Mouse (Mus musculus): ENCODE measurements around the gene Fyn.

Gene Fyn

DNA sequence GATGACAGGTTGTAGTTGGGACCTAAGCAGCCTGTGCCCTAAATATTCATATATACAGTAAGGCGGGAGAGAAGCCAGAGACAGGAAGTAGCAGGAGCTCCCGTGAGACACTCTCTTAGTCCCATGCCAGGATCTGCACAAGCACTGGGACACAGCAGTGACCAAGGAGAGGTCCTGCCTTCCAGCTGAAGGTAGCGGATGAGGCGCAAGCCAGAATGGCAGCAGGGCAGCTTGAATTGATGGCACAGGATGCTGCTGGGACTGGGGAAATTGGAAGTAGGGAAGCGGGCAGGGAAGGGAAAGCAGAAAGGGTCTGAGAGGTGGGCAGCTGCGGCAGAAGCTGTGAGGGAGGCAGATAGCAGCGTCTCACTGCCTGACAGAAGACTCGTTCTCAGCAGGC lies 81.7 kb downstream of the Fyn start:
- no peak for DNase-seq

DNA sequence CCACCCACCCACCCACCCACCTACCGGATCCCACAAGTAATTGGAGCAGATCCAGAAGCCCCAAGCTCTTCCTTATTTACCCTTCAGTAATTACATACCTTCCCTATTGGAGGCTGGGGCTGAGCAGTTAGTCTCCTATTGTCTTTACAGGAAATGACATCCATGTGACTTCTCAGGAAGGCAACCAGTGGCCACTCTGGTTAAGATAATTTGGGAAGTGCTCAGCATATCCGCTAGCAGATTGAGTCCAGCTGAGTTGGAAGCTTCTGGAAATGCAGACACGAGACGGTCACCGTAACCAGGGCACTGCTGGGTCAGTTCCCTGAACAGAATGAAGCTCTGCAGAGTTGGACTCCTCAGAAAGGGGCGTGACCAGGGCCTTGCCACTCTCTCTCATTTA lies 82.4 kb downstream of the Fyn start:
- DNase-seq: peak; percentile 20

DNA sequence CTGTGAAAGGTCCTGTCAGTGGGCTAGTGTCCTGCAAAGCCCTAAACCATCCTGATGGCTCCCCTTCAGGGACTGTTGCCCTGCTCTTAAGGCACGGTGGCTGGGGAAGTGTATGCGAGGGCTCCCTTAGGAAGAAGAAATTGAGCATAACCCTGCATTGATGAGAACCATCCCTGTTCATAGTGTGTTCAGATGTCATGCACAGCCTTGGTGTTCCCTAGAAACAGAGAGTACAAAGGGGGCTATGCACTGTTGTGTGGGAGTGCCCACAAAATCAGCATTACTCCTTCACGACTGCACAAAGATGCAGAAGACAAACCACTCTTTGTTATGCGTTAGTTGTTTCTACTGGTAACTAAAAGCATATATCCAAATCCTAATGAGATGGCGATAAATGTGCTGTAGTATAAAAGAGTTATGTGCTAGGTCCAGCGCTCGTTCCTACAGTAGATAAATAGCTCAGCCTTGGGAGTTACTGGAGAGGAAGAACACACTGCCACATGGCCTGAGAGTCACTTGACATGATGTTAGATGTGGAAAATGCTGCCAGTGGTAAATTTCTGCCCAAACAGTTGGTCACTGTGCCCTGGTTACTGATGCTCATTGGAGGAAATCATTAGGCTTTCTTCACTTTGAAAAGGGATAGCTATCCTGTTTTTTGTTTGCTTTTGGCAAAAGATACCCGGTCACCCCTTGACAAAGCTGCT lies 83.4 kb downstream of the Fyn start:
- no peak for DNase-seq

DNA sequence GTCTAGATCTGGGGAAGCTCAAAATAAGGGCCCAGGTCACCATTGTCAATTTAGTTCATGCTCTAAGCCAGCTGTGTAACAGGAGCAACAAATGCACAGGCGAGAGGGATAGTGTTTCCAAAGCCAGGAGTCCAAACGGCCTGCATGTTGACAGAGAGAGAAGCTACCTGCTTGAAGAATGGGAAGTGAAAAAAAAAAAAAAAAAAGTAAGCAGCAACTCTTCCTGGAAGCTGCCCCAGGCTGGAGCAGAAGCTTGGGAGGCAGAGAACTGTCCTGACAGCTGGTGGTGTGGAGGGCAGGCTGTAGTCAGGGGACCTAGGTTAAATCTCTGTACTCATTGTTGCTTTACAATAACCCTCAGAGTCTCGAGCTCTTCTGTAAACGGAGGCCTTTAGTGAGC lies 86.7 kb downstream of the Fyn start:
- DNase-seq: no peak

DNA sequence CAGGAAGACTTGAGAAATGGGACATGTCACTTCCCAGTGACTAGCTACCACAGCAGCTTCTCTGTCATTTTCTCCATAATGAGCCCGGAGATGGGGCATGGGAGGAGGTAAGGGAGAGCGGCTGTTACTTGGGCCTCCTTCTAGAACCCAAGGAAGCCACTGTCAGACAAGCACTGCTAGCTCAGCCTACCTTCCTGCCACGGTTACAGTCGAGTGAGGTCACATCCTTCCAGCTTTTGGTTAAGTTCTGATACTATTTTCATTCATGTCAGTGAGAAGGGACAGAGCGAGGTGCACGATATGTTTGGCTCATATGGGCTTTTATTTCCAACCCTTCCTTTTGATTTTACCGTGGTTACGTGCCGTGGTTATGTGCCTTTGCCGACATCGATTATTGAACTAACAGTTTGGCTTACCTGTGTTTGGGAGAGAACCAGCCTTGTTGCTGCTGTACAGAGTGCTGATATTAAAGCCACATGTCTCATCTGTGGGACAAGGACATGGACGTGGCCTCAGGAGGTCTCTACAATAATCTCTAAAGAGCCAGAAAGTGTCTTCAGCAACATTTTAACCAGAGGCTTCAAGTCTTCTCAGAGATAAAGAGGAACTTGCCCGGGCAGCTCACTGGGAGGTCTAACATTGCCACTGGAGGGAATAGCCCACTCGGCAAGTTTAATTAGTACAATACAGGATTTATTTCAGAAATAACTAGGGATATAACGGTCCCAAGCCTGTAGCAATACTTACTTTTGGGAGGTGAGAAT lies 87.4 kb downstream of the Fyn start:
- no peak for DNase-seq

DNA sequence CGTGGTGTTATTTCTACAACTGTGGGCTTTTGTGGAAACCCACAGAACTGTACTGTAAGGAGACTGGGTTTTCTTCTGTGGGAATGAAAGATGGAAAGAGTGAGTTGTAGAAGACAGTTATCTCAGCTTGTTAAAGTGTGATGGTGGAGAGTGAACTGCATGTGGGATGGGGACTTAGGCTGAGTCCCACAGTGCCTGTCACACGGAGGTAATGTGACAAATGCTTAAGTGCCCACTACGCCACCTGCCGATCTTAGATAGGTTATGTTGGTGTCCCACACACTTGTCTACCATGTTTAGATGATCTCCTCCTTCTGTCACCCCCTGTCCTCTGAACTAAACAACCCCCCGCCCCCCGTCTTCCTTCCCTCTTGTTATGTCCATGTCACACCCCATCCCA lies 88.1 kb downstream of the Fyn start:
- DNase-seq: no peak

DNA sequence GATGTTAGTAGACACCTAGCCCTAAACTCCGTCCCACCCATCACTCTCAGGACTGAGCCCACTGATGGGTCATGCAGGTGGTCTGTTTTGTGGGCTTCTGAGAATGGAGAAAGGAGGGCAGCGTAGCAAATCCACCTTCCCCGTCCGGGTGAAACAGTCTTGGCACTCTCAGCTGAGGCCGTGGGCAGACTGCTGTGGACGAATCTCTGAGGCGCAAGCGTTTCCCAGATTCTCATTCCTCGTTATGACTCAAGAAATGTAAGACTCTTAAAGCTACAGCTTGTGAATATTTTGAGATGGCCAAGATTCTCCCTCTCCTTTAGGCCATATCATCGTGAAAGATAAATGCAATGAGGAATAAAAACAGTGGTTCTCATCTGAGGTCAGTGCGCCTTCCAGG lies 88.6 kb downstream of the Fyn start:
- no peak for DNase-seq

DNA sequence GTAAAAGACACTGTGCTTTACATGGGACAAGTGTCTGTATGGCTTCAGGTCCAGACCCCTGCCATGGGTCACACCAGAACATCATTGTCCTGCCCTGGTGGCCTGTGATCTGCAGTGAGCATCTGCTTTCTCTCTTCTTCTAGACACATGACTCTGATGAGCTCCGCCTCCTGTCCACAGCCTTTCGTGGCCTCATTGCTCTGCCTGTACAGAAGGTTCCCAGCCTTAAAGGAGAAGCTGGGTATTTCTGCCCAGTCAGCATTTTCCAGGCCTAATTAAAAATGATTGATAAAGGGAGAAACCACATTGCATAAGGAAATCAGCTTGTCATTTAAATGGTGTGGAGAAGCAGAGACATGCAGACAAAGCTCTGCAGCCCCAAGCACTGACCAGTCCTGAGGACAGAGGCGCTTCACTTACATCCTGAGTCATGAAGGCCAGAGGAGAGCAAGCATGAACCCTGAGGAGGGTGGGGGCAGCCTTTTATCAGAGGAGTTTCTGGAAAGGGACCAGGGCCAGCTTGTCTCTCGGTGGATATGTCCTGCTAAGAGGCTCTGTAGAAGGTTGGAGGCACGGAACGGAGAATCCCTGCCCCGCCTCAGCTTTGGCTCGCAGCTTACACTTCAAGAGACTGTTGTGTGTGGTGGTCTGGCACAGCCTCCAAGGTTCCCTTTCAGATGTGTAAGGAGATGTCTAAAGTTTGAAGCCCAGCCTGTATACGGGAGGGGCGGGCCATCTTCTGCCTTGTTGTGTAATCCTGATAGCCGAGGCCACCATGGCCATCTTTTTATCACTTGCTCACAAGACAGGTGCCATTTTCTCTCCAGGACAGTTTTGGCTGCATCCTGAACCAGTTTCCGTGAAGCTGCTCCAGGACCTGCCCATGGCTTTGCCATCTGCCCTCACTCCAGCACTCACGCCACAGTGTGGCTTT lies 90.4 kb downstream of the Fyn start:
- no peak for DNase-seq

DNA sequence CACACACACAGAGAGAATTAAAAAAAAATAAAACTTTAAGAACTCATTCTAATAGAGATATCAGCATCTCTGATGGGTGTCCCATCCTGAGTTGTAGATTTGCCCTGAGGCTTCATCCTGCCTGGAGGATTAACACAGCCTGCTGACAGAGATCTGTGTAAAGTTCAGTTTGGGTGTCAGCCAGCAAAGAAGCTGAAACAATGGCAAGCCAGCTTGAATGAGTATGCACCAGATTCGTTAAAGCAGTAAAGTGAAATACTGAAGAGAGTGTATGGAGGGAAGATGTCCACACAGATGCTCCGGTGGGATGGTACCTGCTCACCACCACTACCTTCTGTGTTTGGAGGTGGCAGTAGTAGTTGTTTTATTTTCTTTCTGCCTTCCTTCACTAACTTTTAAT lies 92.0 kb downstream of the Fyn start:
- DNase-seq: no peak

DNA sequence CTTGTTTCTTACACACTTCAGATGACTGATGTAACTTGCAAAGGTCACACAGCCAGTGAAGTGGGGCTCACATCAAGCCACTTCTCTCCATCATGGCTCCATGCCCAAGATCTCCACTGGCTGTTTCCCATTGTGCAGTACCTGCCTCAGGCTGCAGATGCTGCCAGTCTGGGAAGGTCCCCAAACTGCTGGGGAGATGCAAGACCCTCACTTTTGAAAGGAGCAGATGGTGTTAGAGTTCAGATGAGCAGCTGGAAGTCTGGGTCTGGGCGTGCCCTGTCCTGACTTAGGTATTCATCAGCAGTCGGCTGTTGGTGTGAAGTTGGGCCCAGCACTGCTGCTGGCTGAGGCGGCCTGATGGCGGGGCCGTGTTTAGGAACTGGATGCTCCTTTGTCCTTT lies 93.3 kb downstream of the Fyn start:
- no peak for DNase-seq

DNA sequence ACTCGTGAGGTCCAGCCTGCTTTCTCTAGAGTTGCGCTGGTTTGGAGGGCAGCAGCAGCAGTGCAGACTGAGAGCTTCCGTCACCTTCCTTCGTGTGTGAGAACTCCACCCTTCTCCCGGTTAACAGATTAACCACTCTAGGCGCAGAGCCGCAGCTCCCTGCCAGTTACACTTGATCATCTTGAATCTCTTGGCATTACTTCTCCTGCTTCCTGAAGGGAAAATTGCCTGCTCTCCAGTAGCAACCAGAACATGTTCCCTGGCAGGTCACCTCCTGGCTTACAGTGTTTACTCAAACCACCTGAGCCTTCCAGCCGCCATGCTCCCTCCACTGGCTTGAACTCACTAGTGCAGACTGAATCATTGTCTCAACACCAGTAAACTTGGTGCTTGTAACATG lies 94.1 kb downstream of the Fyn start:
- peak; percentile 19 for DNase-seq

DNA sequence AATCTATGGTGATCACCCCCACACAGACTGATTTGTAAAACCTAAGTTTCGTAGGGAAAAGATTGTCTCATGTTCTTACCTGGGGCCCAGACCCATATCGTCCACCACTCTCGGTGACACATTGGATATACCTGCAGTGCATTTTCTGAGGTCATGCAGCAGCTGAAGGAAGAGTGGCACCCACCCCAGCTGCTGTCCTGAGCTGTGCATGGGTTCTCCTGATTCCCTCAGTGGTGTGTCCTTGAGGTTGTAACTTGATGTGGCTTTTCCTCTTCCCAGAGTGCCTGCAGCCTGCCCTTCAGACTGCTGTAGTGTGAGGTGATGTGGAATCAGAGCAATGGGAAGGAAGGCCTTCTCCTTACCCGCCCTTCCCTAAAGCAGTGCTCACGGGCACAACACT lies 95.7 kb downstream of the Fyn start:
- DNase-seq: no peak

DNA sequence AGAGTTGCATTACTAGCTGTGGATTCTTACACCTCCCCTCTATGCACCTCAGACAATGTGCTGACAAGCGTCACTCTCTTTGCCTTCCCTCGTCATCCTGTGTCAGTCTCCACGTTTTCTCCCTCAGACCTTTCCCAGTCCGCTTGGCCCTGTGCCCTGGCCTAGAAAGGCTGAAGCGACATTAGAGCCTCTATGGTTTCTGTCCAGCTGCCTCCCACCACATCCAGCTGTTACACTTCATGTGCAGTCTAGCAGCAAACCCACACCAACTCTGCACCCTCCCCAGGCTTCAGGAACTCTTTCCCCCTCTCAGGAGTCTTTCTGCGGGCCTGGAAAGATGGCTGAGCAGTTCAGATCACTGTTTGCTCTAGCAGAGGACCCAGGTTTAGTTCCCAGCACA lies 98.7 kb downstream of the Fyn start:
- DNase-seq: peak; percentile 22

DNA sequence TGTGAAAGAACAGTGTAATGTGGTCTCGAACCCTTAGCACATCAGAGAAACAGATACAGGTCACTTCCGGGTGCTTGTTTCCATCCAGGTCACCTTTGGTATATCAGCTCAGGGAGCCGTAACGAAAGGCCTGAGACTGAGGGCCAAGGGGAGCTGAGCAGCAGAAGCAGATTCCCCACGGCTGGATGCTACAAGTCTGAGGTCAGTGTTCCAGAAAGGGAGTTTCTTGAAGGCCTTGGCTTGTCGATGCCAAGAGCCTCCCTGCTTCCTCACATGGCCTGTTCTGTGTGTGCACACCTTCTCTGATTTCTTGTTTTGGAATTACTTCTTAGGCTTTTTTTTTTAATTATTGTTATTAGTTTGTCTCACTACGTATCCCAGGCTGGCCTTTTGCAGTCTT lies 99.2 kb downstream of the Fyn start:
- DNase-seq: no peak

DNA sequence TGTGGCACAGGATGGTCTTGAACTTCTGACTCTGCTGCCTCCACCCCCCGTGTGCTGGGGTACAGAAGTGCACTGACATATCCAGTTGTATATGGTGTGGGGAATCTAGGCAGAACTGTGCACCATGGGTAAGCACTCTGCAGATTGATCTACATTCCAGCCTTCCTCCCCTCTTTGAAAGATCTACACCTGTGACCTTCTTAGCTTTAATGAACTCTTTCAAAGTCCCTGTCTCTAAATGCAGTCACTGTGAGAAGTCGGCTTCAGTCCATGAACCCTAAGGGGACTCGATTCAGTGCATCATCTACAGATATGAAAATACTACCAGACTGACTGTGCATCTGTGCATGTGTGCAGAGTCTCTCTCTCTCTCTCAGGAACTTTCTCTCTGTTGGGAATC lies 99.9 kb downstream of the Fyn start:
- DNase-seq: no peak

DNA sequence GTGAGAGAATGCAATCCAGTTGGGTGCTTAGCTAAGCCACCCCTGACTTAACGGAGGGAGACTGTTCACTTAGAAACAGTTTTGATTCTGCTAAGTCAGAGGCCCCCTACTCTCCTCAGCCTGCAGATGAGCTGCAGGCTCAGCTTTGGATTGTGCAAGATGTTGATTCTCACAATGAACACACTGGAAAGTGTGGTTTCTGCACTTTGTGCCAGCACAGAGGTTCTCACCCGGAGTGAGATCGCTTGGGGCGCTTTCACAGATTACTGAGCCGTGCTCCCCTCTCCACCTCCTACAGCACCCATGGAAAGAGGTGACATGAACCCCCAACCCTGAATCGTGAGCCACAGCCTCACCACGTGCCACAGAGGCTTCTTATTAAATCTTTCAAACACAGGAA lies 100.7 kb downstream of the Fyn start:
- no peak for DNase-seq

DNA sequence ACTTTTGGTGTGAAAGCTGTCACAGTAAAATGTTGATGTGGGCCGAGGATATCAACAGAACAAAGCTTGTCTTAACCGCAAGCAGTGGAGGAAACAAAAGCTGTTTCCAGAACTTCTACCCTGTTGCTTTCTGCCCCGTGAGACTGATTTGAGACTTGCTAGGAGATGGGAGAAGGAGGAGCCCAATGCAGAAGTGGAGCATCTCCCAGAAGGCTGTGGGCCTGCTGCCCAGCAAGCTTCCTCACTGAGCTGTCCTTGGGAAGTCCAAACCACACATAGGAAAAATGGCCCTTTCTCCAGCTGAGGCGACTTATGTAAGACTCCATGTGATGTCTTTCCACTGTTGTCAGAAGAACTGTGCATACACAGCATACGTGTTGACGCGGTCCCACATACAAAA lies 101.7 kb downstream of the Fyn start:
- DNase-seq: no peak

DNA sequence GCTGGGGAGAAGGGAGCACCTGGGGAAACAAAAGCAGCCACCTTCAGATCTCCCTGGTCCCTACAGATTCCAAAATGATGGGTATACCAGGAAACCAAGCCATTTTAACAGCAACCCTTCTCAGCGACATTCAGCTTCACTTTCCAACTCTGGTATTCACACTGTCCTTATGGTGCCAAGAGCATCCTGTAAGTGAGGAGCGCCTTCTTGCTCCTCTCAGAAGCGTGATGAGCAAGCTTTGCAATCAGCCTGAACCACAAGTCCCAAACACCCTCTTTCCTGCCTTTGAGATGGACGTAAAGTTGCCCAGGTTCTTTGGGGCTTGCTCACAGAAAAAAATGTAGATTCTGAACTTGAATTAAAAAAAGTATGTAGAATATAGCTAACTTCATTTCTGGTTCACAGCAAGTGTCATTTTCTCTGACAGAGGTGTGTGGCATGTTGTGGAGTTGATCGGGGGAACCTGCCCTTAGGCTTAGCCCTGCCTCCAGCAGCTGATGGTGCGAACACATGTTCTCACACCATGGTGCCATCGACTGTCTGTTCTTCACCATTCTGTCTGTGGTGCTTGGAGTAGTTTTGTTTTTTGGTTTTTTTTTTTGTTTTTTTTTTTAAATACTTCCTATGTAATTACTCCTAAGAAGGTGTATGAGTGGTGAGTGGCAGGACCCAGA lies 102.5 kb downstream of the Fyn start:
- DNase-seq: no peak

DNA sequence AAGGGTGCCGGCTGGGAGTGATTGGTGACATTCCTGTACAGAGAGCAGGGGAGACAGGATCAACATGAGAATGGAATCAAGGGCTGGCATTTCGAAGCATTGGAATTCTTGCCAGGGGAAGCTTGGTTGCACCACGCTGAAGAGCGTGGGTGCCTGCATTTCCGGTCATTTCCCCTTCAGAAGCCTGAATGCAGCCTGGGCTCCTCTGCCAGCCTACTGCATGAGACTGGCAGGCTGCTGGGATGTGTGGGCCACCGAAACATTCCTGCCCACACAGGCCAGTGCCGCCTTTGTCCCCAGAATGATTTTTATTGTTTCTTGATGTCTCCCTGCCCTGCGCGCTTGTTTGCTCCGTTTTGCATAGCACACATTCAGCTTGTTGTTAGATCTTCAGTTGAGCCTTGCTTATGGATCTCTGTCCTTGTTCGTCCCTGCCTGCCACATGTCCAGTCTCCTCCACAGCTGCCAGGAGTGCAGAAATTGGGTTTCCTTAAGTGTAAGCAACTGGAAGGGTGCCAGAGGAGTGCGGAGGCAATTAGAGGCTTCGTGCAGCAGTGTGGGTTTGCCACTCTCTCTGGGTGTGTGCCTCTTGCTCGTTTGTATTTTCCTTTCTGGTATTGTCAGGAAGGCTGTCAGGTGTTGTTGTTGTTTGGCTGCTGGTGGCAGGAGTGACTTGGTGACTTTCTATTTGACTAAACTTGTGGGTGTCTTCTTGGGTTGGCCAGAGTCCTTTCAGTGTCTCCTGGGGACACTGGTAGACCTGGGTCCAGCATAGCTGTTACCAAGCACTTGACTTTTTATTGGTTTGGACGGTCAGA lies 103.3 kb downstream of the Fyn start:
- DNase-seq: no peak

DNA sequence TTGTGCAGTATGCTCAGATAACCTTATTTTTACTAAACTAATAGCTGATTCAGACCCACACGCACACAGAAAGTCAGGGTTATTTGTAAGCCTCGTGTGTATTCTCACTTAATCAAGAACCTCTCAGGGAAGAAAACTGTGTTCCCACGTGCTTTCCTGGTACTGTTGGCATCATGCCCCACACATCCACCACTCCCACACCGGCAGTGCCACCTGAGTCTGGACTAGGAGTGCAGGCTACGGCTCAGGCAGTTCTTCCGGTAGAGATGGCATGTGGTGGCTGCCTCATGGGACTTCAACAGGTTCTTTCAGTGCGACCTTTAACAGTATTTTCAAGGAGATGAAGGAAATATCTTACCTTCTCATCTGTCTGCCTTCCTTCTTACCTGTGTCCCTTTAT lies 104.3 kb downstream of the Fyn start:
- no peak for DNase-seq

DNA sequence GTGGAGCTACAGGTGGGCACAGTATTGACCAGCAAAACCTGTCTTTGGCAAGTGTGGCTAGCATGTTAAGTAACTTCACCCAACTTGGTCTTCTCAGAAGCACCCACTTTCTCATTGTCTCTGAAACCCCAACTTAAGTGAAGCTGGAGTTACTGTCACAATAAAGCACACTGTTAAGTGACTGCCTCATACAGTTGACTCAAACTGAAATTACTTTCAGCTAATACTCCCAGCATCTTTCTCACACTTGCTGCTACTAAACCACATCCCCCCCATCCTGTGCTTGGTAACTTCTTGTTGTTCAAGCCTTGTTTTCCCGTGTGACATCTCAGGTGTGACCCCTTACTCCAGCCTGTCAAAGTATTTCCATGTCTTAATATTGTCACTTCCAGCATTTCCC lies 110.7 kb downstream of the Fyn start:
- DNase-seq: no peak

DNA sequence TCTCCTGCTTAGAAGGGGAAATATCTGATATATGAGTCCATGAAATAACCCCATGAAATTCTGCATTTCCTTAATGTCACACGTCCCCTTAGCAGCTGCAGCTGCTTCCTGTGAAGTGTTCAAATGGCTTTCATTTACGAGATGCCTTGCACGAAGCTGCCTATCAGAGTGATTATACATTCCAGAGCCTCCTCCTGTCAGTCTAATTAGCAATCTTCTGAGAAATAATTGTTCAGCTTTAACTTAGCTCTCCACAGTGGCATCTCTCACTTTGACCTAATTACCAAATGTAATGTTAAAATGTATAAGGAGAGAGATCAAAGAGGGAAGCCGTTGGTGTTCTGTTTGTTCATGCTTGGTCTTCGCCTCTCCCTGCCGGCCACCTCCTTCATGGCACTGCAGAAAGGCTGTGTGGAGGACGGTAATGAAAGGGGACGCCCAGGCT lies 115.7 kb downstream of the Fyn start:
- no peak for DNase-seq

Measured in kidney, adult 11 months (tissue).